In genomic region chr15:84231721-84232561, GRCm38 (mm10) we compare ENCODE assay signal across 7 mouse cellular contexts. TPM values are rescaled to one million over a fixed set of nuclear protein-coding genes. Genes with fewer than 3 reads are reported as not detected.
A peak's percentile ranks its signal among the peaks of the same experiment; 100 is the strongest.
DNase-seq lines count a peak whose midpoint lies in the region; ATAC-seq and TF ChIP-seq lines count a peak whose summit lies in the region.

Gene Parvb (plus strand): TSS chr15:84232043.

- H3K79me2 ChIP-seq in macrophage (ENCODE audit: inconsistent target) = peaks cover 42% of the 10 kb centered on the region

- under 1% methylated on average over 53 of the region's 53 CpGs for WGBS in hindbrain, postnatal 0 days
- 4% methylated on average over 52 of the region's 53 CpGs for WGBS in macrophage (ENCODE audit: missing documents)
- 4% methylated on average over 53 of the region's 53 CpGs for WGBS in spleen, adult 2 months

- ATAC-seq in hindbrain, postnatal 0 days = peak; percentile 67

- no peaks in the 10 kb centered on the region for H3K36me3 ChIP-seq in hindbrain, postnatal 0 days (ENCODE audit: insufficient read depth, low read length)
- H3K36me3 ChIP-seq in macrophage (ENCODE audit: inconsistent target) = no peaks in the 10 kb centered on the region
- no peaks in the 10 kb centered on the region for H3K36me3 ChIP-seq in spleen, adult 2 months (ENCODE audit: control insufficient read depth, insufficient read depth, low read length)

- DNase-seq in adrenal gland, postnatal 25 days = peak; percentile 67
- DNase-seq in embryo, embryonic 10 days (ENCODE audit: low spot score) = peak; percentile 76
- DNase-seq in gastrocnemius, postnatal 14 days = peak; percentile 47
- DNase-seq in hindbrain, postnatal 0 days (ENCODE audit: low spot score) = peak; percentile 62
- peak; percentile 39 to 59 for DNase-seq in left cerebral cortex, postnatal 14 days (ENCODE audit: low spot score in 2 of 2)
- DNase-seq in spleen, adult 2 months (ENCODE audit: low read depth in 1 of 2, low spot score in 2 of 2) = no peak

- H3K9ac ChIP-seq in hindbrain, postnatal 0 days (replicated peaks; ENCODE audit: low read length) = peak within 1 kb of the TSS; percentile 53

- intact Hi-C loops in gastrocnemius, postnatal 14 days (cut with DNase I; ENCODE audit: low total_unique reads) = no loop called here
- intact Hi-C loops in left cerebral cortex, postnatal 14 days (cut with DNase I) = no loop called here

- TF ChIP-seq POLR2A in spleen, adult 2 months (IDR thresholded peaks at IDR 0.05; ENCODE audit: low read depth, low read length) = no peak

- peak within 1 kb of the TSS; percentile 87 for H3K4me2 ChIP-seq in hindbrain, postnatal 0 days (ENCODE audit: low read depth, low read length)

- H3K9me3 ChIP-seq in hindbrain, postnatal 0 days (ENCODE audit: low read length) = no peaks in the 10 kb centered on the region

- H3K4me1 ChIP-seq in hindbrain, postnatal 0 days (ENCODE audit: insufficient read depth, low read length) = peaks cover 27% of the 10 kb centered on the region
- H3K4me1 ChIP-seq in spleen, adult 2 months (ENCODE audit: control insufficient read depth, insufficient read depth, insufficient read length) = peaks cover 6% of the 10 kb centered on the region

- TF ChIP-seq CTCF in hindbrain, postnatal 0 days (IDR thresholded peaks at IDR 0.05; ENCODE audit: low read depth) = no peak
- no peak for TF ChIP-seq CTCF in spleen, adult 2 months (IDR thresholded peaks at IDR 0.05; ENCODE audit: extremely low read depth, insufficient read depth, insufficient read length, insufficient replicate concordance)

- H3K27me3 ChIP-seq in hindbrain, postnatal 0 days (ENCODE audit: insufficient read depth, low read length) = no peaks in the 10 kb centered on the region
- H3K27me3 ChIP-seq in spleen, adult 2 months (ENCODE audit: control insufficient read depth, insufficient read depth, low read length) = peaks cover 8% of the 10 kb centered on the region

- peak within 1 kb of the TSS; percentile 38 for H3K4me3 ChIP-seq in hindbrain, postnatal 0 days (ENCODE audit: low read length)
- peak within 1 kb of the TSS; percentile 49 for H3K4me3 ChIP-seq in macrophage (ENCODE audit: inconsistent target)
- H3K4me3 ChIP-seq in spleen, adult 2 months (ENCODE audit: extremely low read depth, insufficient read depth, insufficient read length) = peak within 1 kb of the TSS; percentile 56

- H3K27ac ChIP-seq in hindbrain, postnatal 0 days = peak within 1 kb of the TSS; percentile 55
- H3K27ac ChIP-seq in macrophage = peak within 1 kb of the TSS; percentile 54
- H3K27ac ChIP-seq in spleen, adult 2 months (ENCODE audit: insufficient read depth, low read length) = peak within 1 kb of the TSS; percentile 37; the same call in 1 of the 2 replicates

RNA-seq across cellular contexts. Expression of gene Parvb, which starts in this region (rescaled TPM):
- total RNA-seq in adrenal gland, postnatal 25 days (2021) = 18.0 and 18.8 TPM in 2 replicates
- 10 to 100 TPM; 54.4 to 64.5 TPM for total RNA-seq in gastrocnemius, postnatal 14 days (2021)
- 9.4 and 9.5 TPM in 2 replicates for total RNA-seq in hindbrain, postnatal 0 days (2014; rRNA removed)
- polyA plus RNA-seq in hindbrain, postnatal 0 days (2015; fragmentation: Nextera tagmentation; extraction: Ambion mirVana) = 4.3 and 6.2 TPM in 2 replicates
- 10 to 100 TPM; 28.4 to 28.7 TPM for total RNA-seq in left cerebral cortex, postnatal 14 days (2021)
- 100 to 1,000 TPM in 4 of 26 experiments, 10 to 100 TPM in 22; 28.7 to 170 (median 47.6) TPM for total RNA-seq in macrophage (2018; cell fraction: chromatin; rRNA removed)
- total RNA-seq in macrophage (2018; cell fraction: cytosol; rRNA removed) = 10 to 100 TPM; 20.1 to 49.7 (median 33.8) TPM
- total RNA-seq in macrophage (2018; cell fraction: nucleus; rRNA removed) = 10 to 100 TPM; 19.9 to 79.4 (median 36.2) TPM
- polyA plus RNA-seq in macrophage (2018) = 29.1 to 51.0 TPM (median 42.1 TPM) in 3 replicates
- polyA plus RNA-seq in spleen, adult 2 months (2012; rRNA removed) = 38.6 and 39.9 TPM in 2 replicates

Comparison
In these comparisons a context has a peak if more than half of its experiments do, and no peak if none do; other contexts are left out.
1. DNase-seq: peak in adrenal gland, postnatal 25 days (single experiment), embryo, embryonic 10 days (single experiment), gastrocnemius, postnatal 14 days (single experiment), hindbrain, postnatal 0 days (single experiment) and left cerebral cortex, postnatal 14 days (2 of 2); none in spleen, adult 2 months (0 of 2).
2. Peak in every context shown above with its lines, with median percentiles within 50 percentile points of each other: H3K27ac ChIP-seq and H3K4me3 ChIP-seq.